Mouse (Mus musculus) hindbrain, embryonic 10.5 days (tissue): ENCODE measurements around the gene Rhpn2. TPM values are rescaled to one million over a fixed set of nuclear protein-coding genes. Genes with fewer than 3 reads are reported as not detected.

Source experiments
- DNase-seq: peaks from one replicate; pipeline ENCODE4 v3.0.0-alpha.2; 2017; ENCODE audit warnings: low spot score
- H3K27ac ChIP-seq: fragments of 300-500 bp; sonication (generic); 2 replicates; pipeline ENCODE4 v1.5.1; 2016; ENCODE audit warnings: mild to moderate bottlenecking, moderate library complexity
- H3K27me3 ChIP-seq: fragments of 300-500 bp; sonication (generic); 2 replicates; pipeline ENCODE4 v1.6.1; 2016; ENCODE audit warnings: mild to moderate bottlenecking; ENCODE audit not compliant: poor library complexity, insufficient read depth, severe bottlenecking
- H3K36me3 ChIP-seq: fragments of 300-500 bp; sonication (generic); 2 replicates; pipeline ENCODE4 v1.6.1; 2016; ENCODE audit warnings: mild to moderate bottlenecking, moderate library complexity
- H3K4me1 ChIP-seq: fragments of 300-500 bp; sonication (generic); replicated peaks from 2 replicates; pipeline ENCODE4 v1.6.1; 2016; ENCODE audit warnings: mild to moderate bottlenecking
- H3K4me3 ChIP-seq: fragments of 300-500 bp; sonication (generic); 2 replicates; pipeline ENCODE4 v1.5.1; 2016; ENCODE audit warnings: mild to moderate bottlenecking, moderate library complexity
- H3K9me3 ChIP-seq: fragments of 300-500 bp; sonication (generic); 2 replicates; pipeline ENCODE4 v1.6.1; 2016; ENCODE audit warnings: mild to moderate bottlenecking, moderate library complexity
- WGBS: fragments of 180-500 bp; shearing (Covaris S2); methylation state at CpG from one replicate; pipeline ENCODE4 v1.1.7; 2016; 5-methylcytosine and 5-hydroxymethylcytosine counted together
- polyA plus RNA-seq: library from polyadenylated mRNA; unstranded; fragments of >200 nt; fragmentation: Nextera tagmentation; extraction: Ambion mirVana; gene quantifications from 2 replicates; pipeline ENCODE4 v1.2.1, GENCODE M21; 2016

Rhpn2 gene
- polyA plus RNA-seq, 1 experiment from 2014 or later, result 4.0 TPM

- Histone ChIP-seq H3K4me1 (peaks cover 9% of the 10 kb centered on the region), H3K27ac (no peak overlapping the region), H3K27me3 (no peaks in the 10 kb centered on the region), H3K36me3 (no peaks in the 10 kb centered on the region), H3K9me3 (no peaks in the 10 kb centered on the region), H3K4me3 (no peak overlapping the region)
- DNase-seq, result no peak
- 92% methylated on average over 8 of the region's 8 CpGs for WGBS
Observed at GRCm38 (mm10) chr7:35380351-35380750, 46.4 kb downstream of the Rhpn2 start.

DNA sequence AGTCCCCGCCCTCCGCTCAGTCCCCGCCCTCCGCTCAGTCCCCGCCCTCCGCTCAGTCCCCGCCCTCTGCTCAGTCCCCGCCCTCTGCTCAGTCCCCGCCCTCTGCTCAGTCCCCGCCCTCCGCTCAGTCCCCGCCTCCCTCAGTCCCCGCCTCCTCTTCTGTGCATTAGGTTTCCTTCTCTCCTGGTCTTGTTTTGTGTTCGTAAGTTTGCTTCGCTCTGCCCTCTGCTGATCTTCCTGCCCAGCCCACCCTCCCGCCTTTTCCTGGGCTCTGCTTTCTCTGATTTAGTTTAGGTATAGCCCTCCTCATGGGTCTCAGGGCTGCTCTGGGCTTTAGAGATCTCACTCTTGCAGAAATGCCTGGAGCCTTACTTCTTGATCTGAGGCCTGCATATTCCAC is 47.9 kb downstream of the Rhpn2 start:
- Histone ChIP-seq H3K27ac (no peak overlapping the region), H3K9me3 (no peaks in the 10 kb centered on the region), H3K4me3 (no peak overlapping the region), H3K36me3 (no peaks in the 10 kb centered on the region), H3K27me3 (no peaks in the 10 kb centered on the region), H3K4me1 (peaks cover 6% of the 10 kb centered on the region)
- 40% methylated on average over 16 of the region's 16 CpGs for WGBS
- no peak for DNase-seq

GRCm38 (mm10) chr7:35382706-35383353 is 48.9 kb downstream of the Rhpn2 start:
- no peak overlapping the region for H3K27ac ChIP-seq
- H3K36me3 ChIP-seq, result no peaks in the 10 kb centered on the region
- no peak for DNase-seq
- no peak overlapping the region for H3K4me3 ChIP-seq
- peaks cover 6% of the 10 kb centered on the region for H3K4me1 ChIP-seq
- no peaks in the 10 kb centered on the region for H3K27me3 ChIP-seq
- 69% methylated on average over 2 of the region's 2 CpGs for WGBS
- H3K9me3 ChIP-seq, result no peaks in the 10 kb centered on the region

GRCm38 (mm10) chr7:35386525-35386952 is 52.6 kb downstream of the Rhpn2 start:
- DNase-seq, result no peak
- WGBS, result 60% methylated on average over 6 of the region's 6 CpGs
- Histone ChIP-seq H3K36me3 (peaks cover 4% of the 10 kb centered on the region), H3K9me3 (no peaks in the 10 kb centered on the region), H3K4me3 (no peak overlapping the region), H3K27ac (no peak overlapping the region), H3K27me3 (no peaks in the 10 kb centered on the region), H3K4me1 (peaks cover 8% of the 10 kb centered on the region)

DNA sequence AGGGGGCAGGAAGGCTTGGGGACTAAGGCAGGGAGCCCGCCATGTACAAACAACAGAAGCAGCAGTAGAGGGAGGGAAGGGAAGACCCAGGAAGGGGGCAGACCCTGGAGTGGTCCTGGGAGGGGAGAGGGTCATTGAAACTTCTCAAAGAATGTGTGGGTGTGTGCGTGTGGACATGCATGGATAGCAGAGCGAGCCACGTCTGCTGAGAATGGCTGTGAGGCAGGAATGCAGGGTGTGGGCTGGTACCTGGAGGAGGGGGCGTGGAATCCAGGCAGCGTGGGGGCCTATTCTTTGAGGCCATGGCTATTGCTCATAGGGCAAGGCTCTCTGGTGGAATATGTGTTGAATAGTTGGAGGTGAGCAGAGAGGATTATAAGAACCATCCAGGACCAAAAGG is 54.7 kb downstream of the Rhpn2 start:
- DNase-seq, result no peak
- no peak overlapping the region for H3K27ac ChIP-seq
- no peaks in the 10 kb centered on the region for H3K27me3 ChIP-seq
- WGBS, result 63% methylated on average over 6 of the region's 6 CpGs
- peaks cover 8% of the 10 kb centered on the region for H3K4me1 ChIP-seq
- H3K36me3 ChIP-seq, result peaks cover 24% of the 10 kb centered on the region
- H3K4me3 ChIP-seq, result no peak overlapping the region
- H3K9me3 ChIP-seq, result no peaks in the 10 kb centered on the region

GRCm38 (mm10) chr7:35392935-35393334 is 59.0 kb downstream of the Rhpn2 start:
- H3K4me1 ChIP-seq, result peaks cover 26% of the 10 kb centered on the region
- DNase-seq, result no peak
- WGBS, result 59% methylated on average over 5 of the region's 5 CpGs
- H3K27ac ChIP-seq, result no peak overlapping the region
- no peak overlapping the region for H3K4me3 ChIP-seq
- no peaks in the 10 kb centered on the region for H3K27me3 ChIP-seq
- peaks cover 40% of the 10 kb centered on the region for H3K36me3 ChIP-seq
- H3K9me3 ChIP-seq, result no peaks in the 10 kb centered on the region

GRCm38 (mm10) chr7:35395734-35396456 is 61.9 kb downstream of the Rhpn2 start:
- Histone ChIP-seq H3K4me1 (peaks cover 22% of the 10 kb centered on the region), H3K27me3 (no peaks in the 10 kb centered on the region), H3K27ac (peak overlapping the region; percentile 81), H3K4me3 (peak overlapping the region; percentile 73), H3K9me3 (no peaks in the 10 kb centered on the region), H3K36me3 (peaks cover 67% of the 10 kb centered on the region)
- 14% methylated on average over 17 of the region's 17 CpGs for WGBS
- DNase-seq, result no peak

GRCm38 (mm10) chr7:35396542-35397168 is 62.7 kb downstream of the Rhpn2 start, which contains the start of the genes Faap24 and Cep89:
Gene Faap24 (minus strand): TSS chr7:35396836.
Gene Cep89 (plus strand): TSS chr7:35397035.
- peaks cover 70% of the 10 kb centered on the region for H3K36me3 ChIP-seq
- peak within 1 kb of the TSS; percentile 73 for H3K4me3 ChIP-seq
- no peaks in the 10 kb centered on the region for H3K9me3 ChIP-seq
- peaks cover 22% of the 10 kb centered on the region for H3K4me1 ChIP-seq
- peak; percentile 99 for DNase-seq
- H3K27me3 ChIP-seq, result no peaks in the 10 kb centered on the region
- under 1% methylated on average over 28 of the region's 28 CpGs for WGBS
- peak within 1 kb of the TSS; percentile 89 for H3K27ac ChIP-seq

- no peaks in the 10 kb centered on the region for H3K27me3 ChIP-seq
- DNase-seq, result no peak
- H3K4me1 ChIP-seq, result peaks cover 13% of the 10 kb centered on the region
- H3K27ac ChIP-seq, result no peak overlapping the region
- peaks cover 82% of the 10 kb centered on the region for H3K36me3 ChIP-seq
- 84% methylated on average over 4 of the region's 4 CpGs for WGBS
- H3K4me3 ChIP-seq, result no peak overlapping the region
- no peaks in the 10 kb centered on the region for H3K9me3 ChIP-seq
Observed at GRCm38 (mm10) chr7:35401169-35401568, 67.2 kb downstream of the Rhpn2 start.

DNA sequence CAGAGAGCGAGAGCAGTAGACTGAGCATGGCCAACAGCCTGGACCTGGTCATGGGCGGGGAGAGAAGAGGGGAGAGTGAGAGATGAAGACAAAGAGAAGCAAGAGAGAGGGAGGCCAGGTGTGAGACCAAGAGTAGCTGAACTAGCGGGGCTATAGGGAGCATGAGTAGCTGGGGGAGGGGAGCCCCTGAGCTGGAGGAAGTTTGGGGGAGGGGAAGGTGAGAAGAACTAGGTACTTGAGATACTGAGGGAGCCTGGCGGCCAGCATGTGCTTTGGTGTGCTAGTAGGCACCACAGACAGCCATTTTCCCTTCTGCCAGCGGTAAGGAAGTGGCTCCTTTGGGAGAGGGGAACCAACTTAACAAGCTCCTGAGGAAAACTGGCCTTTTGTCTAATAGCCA is 81.3 kb downstream of the Rhpn2 start:
- H3K4me1 ChIP-seq, result no peaks in the 10 kb centered on the region; the same call in 1 of the 2 replicates
- no peaks in the 10 kb centered on the region for H3K27me3 ChIP-seq
- H3K9me3 ChIP-seq, result no peaks in the 10 kb centered on the region
- peaks cover 99% of the 10 kb centered on the region for H3K36me3 ChIP-seq
- DNase-seq, result no peak
- no peak overlapping the region for H3K27ac ChIP-seq
- H3K4me3 ChIP-seq, result no peak overlapping the region
- 70% methylated on average over 5 of the region's 5 CpGs for WGBS

- no peak overlapping the region for H3K27ac ChIP-seq
- H3K9me3 ChIP-seq, result no peaks in the 10 kb centered on the region
- no peak for DNase-seq
- H3K4me1 ChIP-seq, result no peaks in the 10 kb centered on the region; the same call in 1 of the 2 replicates
- peaks cover 99% of the 10 kb centered on the region for H3K36me3 ChIP-seq
- H3K27me3 ChIP-seq, result no peaks in the 10 kb centered on the region
- H3K4me3 ChIP-seq, result no peak overlapping the region
- 88% methylated on average over 9 of the region's 9 CpGs for WGBS
Observed at GRCm38 (mm10) chr7:35415801-35416653, 82.1 kb downstream of the Rhpn2 start.

DNA sequence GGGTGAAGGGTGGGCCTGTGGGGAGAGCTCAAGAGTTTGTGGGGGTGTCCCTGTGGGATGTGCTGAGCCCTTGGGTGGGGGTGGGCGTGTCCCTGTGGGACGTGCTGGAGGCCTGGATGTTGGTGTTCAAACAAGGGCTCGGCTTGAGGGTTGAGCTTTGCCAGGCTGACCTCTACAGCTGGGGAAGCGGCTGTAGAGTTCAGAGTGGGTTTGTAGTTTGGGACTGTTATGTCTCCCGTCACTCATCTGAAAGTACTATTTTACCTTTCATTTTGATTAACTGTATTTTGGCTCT is 82.6 kb downstream of the Rhpn2 start:
- no peaks in the 10 kb centered on the region for H3K27me3 ChIP-seq
- no peaks in the 10 kb centered on the region for H3K9me3 ChIP-seq
- H3K27ac ChIP-seq, result no peak overlapping the region
- H3K4me3 ChIP-seq, result no peak overlapping the region
- H3K36me3 ChIP-seq, result peaks cover 99% of the 10 kb centered on the region
- H3K4me1 ChIP-seq, result no peaks in the 10 kb centered on the region; the same call in 1 of the 2 replicates
- no peak for DNase-seq
- 92% methylated on average over 5 of the region's 5 CpGs for WGBS
